Mouse (Mus musculus): ENCODE results near the gene Sgcg.

The Sgcg gene

GRCm38 (mm10) chr14:61232016-61232568 lies 26.2 kb downstream of the Sgcg start:
- DNase-seq, result no peak

DNA sequence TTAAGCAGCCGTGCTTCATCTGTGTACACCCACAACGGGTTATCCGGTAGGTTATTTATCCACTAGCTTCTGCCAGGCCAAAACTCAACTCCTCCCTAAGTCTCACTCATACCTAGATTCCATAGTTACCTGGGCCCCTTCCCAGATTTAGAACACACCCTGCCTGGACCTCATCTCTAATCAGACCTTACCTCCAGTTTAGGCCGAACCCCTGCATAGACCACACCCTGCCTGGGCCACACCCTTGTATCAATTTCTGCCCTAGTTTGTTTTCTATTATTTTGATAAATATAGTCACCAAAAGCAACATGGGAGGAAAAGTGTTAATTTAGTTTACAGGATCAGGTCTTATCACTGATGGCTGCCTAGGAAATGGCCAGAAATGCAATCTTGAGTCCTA lies 28.1 kb downstream of the Sgcg start:
- no peak for DNase-seq

GRCm38 (mm10) chr14:61229763-61230162 lies 28.5 kb downstream of the Sgcg start:
- peak; percentile 60 for DNase-seq

- no peak for DNase-seq
Measured at GRCm38 (mm10) chr14:61226151-61226550, 32.1 kb downstream of the Sgcg start.

DNA sequence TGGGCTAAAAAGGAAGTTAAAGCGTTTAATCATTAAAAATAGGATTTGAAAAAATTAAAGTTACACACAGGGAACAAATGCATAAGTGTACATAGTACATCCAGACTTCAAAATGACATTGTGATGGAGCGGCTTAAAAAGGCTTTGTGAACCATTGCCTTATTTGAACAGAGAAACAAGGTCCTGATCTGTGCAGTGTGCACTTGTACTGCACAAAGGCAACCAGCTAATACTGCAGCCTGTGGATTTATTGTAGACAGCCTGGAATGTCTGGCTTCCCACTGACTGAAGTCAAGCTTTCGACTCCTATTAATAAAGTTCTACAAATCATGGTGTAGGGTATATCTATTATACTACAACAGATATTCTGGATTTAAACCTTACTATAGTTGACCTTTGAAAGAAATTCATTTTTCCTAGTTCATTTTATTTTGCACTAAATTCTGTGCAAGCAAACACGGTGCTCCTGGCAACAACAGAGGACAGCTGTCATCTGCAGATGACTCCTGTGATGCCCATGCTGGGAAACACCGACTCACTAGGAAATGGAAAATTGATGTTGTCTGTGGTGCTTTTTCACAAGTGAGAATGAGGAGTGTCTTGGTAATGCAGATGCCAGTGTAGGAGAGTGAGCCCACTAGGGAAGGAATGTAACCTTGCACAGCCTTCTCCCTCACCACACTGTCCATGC lies 33.8 kb downstream of the Sgcg start:
- no peak for DNase-seq

DNA sequence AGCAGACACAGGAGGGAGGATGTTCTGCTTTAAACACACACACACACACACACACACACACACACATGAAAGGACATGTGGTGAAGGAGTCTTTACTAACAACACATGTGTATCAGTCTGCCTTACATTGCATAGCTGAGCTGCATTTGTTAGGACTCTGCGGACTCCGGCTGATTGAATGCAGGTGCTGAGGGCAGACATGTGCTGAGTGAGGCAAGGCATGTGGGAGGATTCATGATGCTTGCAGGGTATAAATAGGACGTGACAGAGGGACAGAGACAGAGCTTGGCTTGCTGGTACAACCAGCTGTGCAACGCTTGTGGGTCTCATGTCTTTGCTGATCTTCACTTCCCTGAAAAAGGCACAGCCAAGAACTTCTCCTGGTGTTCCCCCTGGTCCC lies 34.5 kb downstream of the Sgcg start:
- DNase-seq, result no peak

- no peak for DNase-seq
Measured at GRCm38 (mm10) chr14:61222506-61222905, 35.8 kb downstream of the Sgcg start.

- DNase-seq, result no peak
Measured at GRCm38 (mm10) chr14:61221166-61221565, 37.1 kb downstream of the Sgcg start.

GRCm38 (mm10) chr14:61211754-61212153 lies 46.5 kb downstream of the Sgcg start:
- no peak for DNase-seq

DNA sequence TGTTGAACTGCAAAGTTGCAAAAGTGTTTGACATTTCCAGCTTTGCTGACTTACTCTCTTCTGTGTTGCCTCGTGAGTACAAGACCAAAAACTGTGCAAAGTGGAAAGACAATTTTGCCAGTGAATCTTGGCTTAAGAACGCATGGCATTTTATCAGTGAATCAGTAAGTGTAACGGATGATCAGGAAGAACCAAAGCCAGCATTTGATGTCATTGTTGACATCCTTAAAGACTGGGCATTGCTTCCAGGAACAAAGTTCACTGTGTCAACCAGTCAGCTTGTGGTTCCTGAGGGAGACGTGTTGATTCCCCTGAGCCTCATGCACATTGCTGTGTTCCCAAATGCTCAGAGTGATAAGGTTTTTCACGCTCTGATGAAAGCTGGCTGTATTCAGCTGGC lies 48.2 kb downstream of the Sgcg start:
- DNase-seq, result no peak

GRCm38 (mm10) chr14:61194416-61194815 lies 63.9 kb downstream of the Sgcg start:
- DNase-seq, result no peak

DNA sequence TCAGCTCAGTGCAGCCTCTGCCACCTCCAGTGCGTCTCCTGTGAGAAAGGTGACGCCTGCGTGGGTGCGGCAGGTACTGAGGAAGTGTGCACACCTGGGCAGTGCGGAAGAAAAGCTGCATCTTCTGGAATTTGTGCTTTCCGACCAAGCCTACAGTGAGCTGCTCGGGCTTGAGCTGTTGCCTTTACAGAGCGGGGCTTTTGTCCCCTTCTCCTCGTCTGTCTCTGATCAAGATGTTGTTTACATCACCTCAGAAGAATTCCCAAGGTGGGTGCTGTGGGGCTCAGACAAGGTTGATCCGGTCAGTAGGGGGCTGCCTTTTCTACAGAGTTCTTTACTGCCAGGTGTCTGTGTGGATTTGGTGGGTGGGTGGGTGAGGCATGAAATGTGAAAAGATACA lies 66.0 kb downstream of the Sgcg start:
- DNase-seq, result no peak

- DNase-seq, result no peak
Measured at GRCm38 (mm10) chr14:61191904-61192303, 66.4 kb downstream of the Sgcg start.

GRCm38 (mm10) chr14:61173229-61173628 lies 85.1 kb downstream of the Sgcg start:
- DNase-seq, result peak; percentile 81

DNA sequence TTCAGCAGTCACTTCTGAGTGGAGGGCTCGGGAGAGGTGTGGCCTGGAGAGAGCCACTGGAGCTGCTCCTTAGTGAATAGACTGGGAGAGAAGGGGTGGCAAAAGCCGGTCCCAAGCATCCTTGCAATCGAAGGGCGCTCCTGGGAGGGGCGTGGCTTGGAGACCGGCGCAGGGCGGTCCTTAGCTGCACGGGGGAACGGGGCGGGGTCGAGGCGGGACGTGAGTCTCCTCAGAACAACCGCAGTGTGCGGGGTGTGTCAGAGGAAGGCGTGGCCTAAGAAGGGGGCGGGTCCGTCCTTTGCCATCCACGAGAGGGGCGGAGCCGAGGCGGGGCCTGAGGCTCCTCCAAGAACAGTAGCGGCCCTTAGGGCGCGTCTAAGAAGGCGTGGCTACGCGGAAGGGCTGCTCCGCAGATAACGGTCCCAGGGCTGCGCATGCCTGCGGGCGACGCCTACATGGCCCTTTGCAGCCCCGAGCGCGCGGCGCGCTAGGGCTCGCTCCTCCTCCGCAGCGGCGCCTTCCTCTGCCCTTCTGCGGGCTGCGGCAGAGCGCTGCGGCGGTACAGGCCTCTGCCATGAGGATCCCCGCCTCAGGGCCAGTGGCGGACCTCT lies 85.6 kb downstream of the Sgcg start:
- peak; percentile 100 for DNase-seq

GRCm38 (mm10) chr14:61171261-61171970 lies 86.9 kb downstream of the Sgcg start:
- DNase-seq, result no peak
